Mouse (Mus musculus): ENCODE data around the gene Cyp2a4. TPM values are rescaled to one million over a fixed set of nuclear protein-coding genes. Genes with fewer than 3 reads are reported as not detected.
"Not testable (repeated sequence)": the region's sequence is repeated elsewhere in the genome, so short reads cannot be mapped to it uniquely, and the experiment has no call there.

The Cyp2a4 gene
- polyA plus RNA-seq (2016; fragmentation: Nextera tagmentation; extraction: Ambion mirVana): not detected in 2 replicates

DNA sequence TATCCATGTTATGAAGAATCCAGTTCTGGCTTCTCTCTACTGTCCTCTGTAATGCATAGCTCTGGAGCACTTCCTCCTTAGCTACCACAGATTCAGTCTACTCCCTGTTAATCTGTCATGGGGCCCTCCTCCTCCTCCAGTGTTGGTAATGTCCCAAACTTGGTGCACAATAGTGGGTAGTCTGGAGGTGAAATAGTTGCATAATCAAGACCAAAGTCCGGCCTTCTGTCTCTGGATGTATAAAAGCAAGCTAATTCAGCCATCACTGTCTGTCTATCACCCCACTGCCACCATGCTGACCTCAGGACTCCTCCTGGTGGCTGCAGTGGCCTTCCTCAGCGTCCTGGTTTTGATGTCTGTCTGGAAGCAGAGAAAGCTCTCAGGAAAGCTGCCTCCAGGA lies at the start of gene Cyp2a4:
TSS of gene Cyp2a4 (plus strand) at position 244 of the 400 bp plus-strand sequence.
- not testable (repeated sequence) for H3K4me3 ChIP-seq; H3K36me3 ChIP-seq; H3K4me1 ChIP-seq (replicated peaks); H3K27ac ChIP-seq; H3K27me3 ChIP-seq (ENCODE audit: insufficient read depth, poor library complexity, severe bottlenecking); DNase-seq (ENCODE audit: low spot score)
- peaks cover 28% of the 10 kb centered on the region for H3K9me3 ChIP-seq
- 60% methylated on average over 2 of the region's 2 CpGs for WGBS

DNA sequence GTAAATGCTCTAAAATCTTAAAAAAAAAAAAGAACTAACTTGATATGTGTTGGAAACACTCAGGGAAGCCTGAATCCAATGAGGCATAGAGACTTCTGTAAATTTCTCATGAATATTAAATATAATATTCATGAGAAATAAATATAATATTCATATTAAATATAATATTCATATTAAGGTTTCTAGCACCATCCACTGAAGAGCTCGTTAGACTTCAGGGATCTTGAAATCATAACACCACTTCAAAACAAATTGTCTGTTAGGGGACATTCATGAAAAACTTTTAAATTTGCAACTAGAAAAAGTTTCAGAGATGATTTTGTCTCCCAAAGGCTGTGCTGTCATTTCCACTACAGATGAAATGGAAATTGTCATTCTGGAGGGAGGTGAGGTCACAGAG lies 46.9 kb upstream of the Cyp2a4 start, which contains the start of gene Vmn1r184:
TSS of gene Vmn1r184 (plus strand) at position 301 of the 400 bp plus-strand sequence.
- not testable (repeated sequence) for H3K27ac ChIP-seq; H3K36me3 ChIP-seq; H3K27me3 ChIP-seq (ENCODE audit: insufficient read depth, poor library complexity, severe bottlenecking); H3K9me3 ChIP-seq; H3K4me3 ChIP-seq; H3K4me1 ChIP-seq (replicated peaks); DNase-seq (ENCODE audit: low spot score)
- WGBS: 88% methylated on average over 1 of the region's 1 CpGs

DNA sequence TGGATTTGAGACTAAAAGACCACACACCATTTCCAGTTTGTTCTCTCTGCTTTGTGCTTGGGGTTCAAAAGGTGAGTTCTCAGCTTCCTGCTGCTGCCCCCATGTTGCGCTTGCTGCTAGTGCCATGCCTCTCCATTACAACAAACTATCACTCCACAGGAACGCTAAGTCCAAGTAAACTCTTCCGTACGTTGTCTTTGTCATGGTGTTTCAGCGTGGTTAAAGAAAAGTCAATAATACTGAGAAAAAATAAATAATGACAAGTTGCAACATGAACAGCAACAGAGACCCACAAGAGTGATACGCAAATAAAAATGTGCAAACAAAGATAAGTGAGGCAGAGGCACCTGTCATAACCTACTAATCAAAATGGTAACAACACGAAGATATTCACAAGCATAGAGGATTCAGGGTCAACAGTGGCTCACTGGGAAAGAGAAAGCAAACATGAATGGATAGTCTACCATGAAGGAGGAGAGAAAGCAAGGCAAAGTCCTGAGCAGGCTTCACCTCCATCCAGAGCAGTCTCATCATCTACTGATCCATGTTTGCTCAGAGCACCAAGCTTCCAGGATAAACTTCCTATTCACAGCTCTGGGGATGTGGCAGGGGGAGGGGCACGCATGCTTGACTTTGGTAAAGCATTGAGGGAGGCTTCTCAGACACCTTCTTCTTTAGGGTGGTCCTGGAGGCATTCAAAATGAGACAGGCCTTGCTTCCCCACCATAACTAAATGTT lies 3.4 kb upstream of the Cyp2a4 start:
- H3K36me3 ChIP-seq; H3K4me3 ChIP-seq; H3K27ac ChIP-seq; H3K4me1 ChIP-seq (replicated peaks); H3K27me3 ChIP-seq (ENCODE audit: insufficient read depth, poor library complexity, severe bottlenecking); DNase-seq (ENCODE audit: low spot score): not testable (repeated sequence)
- 84% methylated on average over 8 of the region's 8 CpGs for WGBS
- peaks cover 21% of the 10 kb centered on the region for H3K9me3 ChIP-seq

DNA sequence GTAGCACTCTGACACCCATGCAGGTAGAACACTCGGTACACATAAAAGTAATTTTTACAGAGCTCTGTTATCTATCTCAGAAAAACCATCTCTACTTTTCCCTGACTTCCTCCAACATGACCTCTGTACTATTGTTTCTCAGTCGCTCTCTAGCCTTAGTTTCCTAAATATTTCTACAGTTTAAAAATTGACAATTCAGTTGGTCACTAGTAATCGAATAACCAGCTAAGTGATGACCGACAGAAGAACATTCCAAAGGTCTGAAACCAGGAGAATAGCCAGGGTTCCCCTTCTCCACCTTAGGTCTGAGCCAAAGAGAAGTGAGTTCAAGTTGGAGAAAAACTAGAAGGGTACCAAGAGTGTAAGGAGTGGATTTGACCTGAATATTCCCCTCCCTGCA lies 4.8 kb downstream of the Cyp2a4 start:
- 83% methylated on average over 4 of the region's 4 CpGs for WGBS
- not testable (repeated sequence) for H3K4me1 ChIP-seq (replicated peaks); H3K36me3 ChIP-seq; DNase-seq (ENCODE audit: low spot score); H3K27me3 ChIP-seq (ENCODE audit: insufficient read depth, poor library complexity, severe bottlenecking); H3K27ac ChIP-seq; H3K4me3 ChIP-seq
- peaks cover 31% of the 10 kb centered on the region for H3K9me3 ChIP-seq

DNA sequence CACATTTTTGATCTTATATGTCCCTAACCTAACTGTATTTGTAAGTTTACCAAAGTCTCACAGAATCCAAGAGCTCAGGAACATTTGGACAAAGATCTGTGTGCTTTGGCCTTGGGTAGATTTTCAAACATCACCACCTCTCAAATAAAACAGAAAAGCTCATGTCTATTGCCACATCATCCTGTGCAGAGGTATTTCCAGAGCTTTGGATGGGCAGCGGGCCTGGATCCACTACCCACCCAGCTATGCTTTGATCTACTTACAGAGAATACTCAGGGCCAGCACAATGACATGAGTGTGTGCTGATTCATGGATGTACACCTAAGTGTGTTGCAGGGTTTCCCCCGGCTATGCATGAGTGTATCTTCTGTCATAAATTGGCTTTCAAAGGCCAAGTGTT lies 8.2 kb downstream of the Cyp2a4 start:
- 90% methylated on average over 2 of the region's 2 CpGs for WGBS
- peaks cover 28% of the 10 kb centered on the region; the same call in 1 of the 2 replicates for H3K9me3 ChIP-seq
- H3K4me3 ChIP-seq; H3K27me3 ChIP-seq (ENCODE audit: insufficient read depth, poor library complexity, severe bottlenecking); H3K27ac ChIP-seq; DNase-seq (ENCODE audit: low spot score); H3K36me3 ChIP-seq; H3K4me1 ChIP-seq (replicated peaks): not testable (repeated sequence)

DNA sequence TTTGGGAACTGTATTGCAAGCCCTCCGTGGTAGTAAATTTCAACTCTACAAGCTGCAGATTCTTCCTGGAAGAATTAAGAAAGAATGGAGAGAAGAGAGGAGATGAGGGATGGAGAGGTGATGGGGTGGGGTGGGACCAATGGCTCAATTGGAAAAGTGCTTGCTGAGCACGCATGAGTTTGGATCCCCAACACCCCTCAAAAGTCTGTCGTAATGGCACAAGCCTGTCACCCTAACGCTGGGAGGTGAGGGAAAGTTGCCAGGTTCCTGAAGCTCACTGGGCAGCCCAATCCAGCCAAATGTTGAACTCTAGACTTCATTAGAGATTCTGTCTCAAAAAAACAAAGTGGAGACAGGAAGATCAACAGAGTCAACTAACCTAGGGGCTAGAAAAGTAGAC lies 8.8 kb downstream of the Cyp2a4 start:
- not testable (repeated sequence) for DNase-seq (ENCODE audit: low spot score); H3K27ac ChIP-seq; H3K36me3 ChIP-seq; H3K4me3 ChIP-seq; H3K27me3 ChIP-seq (ENCODE audit: insufficient read depth, poor library complexity, severe bottlenecking); H3K4me1 ChIP-seq (replicated peaks)
- 76% methylated on average over 4 of the region's 4 CpGs for WGBS
- peaks cover 27% of the 10 kb centered on the region; the same call in 1 of the 2 replicates for H3K9me3 ChIP-seq

DNA sequence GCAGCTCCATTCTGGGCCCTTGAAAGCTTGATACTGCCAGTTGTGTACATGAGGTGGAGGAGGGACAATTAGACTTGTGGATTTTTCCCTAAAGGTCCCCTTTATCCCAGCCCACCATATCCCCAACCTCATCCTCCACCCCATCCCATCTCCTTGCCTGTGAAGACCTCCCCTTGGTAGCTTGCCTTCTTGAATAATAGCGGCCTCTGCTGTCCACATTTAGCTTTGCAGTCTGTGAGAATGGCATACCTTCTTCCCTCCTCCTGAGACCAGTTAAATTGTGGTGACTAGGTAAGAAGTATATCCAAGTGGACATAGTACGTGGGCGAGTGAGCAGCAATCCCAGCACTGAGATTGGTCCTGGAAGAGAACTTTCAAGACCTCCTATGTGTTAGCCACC lies 13.4 kb downstream of the Cyp2a4 start:
- 68% methylated on average over 3 of the region's 3 CpGs for WGBS
- H3K4me1 ChIP-seq (replicated peaks); H3K4me3 ChIP-seq; H3K36me3 ChIP-seq; H3K27ac ChIP-seq; H3K27me3 ChIP-seq (ENCODE audit: insufficient read depth, poor library complexity, severe bottlenecking); DNase-seq (ENCODE audit: low spot score): not testable (repeated sequence)
- H3K9me3 ChIP-seq: peaks cover 22% of the 10 kb centered on the region; the same call in 1 of the 2 replicates

DNA sequence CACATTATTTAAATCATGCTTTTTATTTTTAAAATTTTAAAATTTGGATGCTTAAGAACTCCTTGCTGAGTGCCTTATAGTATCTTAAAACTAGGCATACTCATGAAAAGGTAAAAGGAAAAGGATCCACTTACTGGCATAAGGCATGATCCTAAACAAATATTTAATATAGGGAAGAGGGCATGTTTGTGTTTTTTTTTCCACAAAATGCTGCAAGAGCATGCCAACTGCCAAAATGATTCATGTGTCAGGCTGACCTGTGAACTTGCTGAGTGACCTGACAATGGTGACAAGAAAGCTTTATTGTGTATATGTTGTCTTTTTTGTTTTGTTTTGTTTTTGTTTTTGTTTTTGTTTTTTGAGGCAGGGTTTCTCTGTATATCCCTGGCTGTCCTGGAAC lies 43.2 kb downstream of the Cyp2a4 start:
- not testable (repeated sequence) for H3K27ac ChIP-seq; DNase-seq (ENCODE audit: low spot score); H3K4me3 ChIP-seq; H3K4me1 ChIP-seq (replicated peaks); H3K36me3 ChIP-seq; H3K27me3 ChIP-seq (ENCODE audit: insufficient read depth, poor library complexity, severe bottlenecking)
- peaks cover 25% of the 10 kb centered on the region for H3K9me3 ChIP-seq

DNA sequence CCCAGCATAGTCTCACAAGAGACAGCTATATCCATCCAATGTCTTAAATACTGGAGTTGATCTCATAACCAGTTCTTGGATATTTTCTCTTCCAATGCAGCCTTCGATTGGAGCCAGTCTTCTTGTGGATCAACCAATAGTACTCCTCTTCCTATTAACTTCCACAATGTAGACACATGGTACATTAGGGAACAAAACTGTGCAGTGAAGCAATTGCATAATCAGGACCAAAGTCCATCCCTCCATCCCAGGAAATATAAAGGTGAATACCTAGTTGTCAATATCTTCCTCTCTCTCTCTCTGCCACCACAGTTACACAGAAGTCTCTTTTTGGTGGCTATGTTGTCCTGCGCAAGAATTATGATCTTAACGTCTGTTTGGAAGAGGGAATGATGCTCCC lies 45.3 kb downstream of the Cyp2a4 start:
- DNase-seq (ENCODE audit: low spot score); H3K4me3 ChIP-seq; H3K4me1 ChIP-seq (replicated peaks); H3K27me3 ChIP-seq (ENCODE audit: insufficient read depth, poor library complexity, severe bottlenecking); H3K36me3 ChIP-seq; H3K27ac ChIP-seq: not testable (repeated sequence)
- 77% methylated on average over 3 of the region's 3 CpGs for WGBS
- H3K9me3 ChIP-seq: peaks cover 22% of the 10 kb centered on the region; the same call in 1 of the 2 replicates

DNA sequence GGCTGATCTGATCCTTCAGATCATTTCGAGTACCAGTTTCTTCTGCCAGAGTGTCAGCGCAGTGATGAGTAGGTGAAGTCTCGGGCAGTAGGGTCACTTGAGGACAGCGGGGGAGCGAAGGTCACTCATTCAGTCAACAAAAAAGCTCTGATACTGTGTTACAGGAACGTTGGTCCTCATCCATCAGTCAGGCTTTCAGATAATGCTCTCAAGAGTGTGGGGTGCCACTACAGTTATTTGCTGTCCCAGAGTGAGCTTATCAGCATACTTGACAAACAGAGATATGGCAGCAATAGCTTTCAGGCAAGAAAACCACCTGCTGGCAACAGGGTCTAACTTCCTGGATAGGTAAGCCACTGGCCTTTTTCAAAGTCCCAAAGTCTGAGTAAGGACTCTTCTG lies 49.8 kb downstream of the Cyp2a4 start:
- not testable (repeated sequence) for H3K27ac ChIP-seq; H3K4me3 ChIP-seq; H3K4me1 ChIP-seq (replicated peaks); H3K36me3 ChIP-seq; DNase-seq (ENCODE audit: low spot score); H3K27me3 ChIP-seq (ENCODE audit: insufficient read depth, poor library complexity, severe bottlenecking)
- peaks cover 38% of the 10 kb centered on the region for H3K9me3 ChIP-seq
- WGBS: 92% methylated on average over 6 of the region's 6 CpGs

Other genes with a start within 250 kb of the Cyp2a4 start
- gene Cyp2b13, start 245.7 kb upstream of the Cyp2a4 start, polyA plus RNA-seq (2016; fragmentation: Nextera tagmentation; extraction: Ambion mirVana): not detected in 2 replicates
- gene Cyp2b9, start 133.8 kb upstream of the Cyp2a4 start, polyA plus RNA-seq (2016; fragmentation: Nextera tagmentation; extraction: Ambion mirVana): not detected in 2 replicates
- not detected in 2 replicates for gene Vmn1r184, start 46.8 kb upstream of the Cyp2a4 start, polyA plus RNA-seq (2016; fragmentation: Nextera tagmentation; extraction: Ambion mirVana)
- gene Nlrp9c, start 96.5 kb downstream of the Cyp2a4 start, polyA plus RNA-seq (2016; fragmentation: Nextera tagmentation; extraction: Ambion mirVana): not detected in 2 replicates
- gene Nlrp4a, start 127.9 kb downstream of the Cyp2a4 start, polyA plus RNA-seq (2016; fragmentation: Nextera tagmentation; extraction: Ambion mirVana): not detected in 2 replicates
- gene Nlrp9a, start 227.9 kb downstream of the Cyp2a4 start, polyA plus RNA-seq (2016; fragmentation: Nextera tagmentation; extraction: Ambion mirVana): not detected in 2 replicates